Mouse (Mus musculus): ENCODE measurements around the gene Mbnl2. TPM values are rescaled to one million over a fixed set of nuclear protein-coding genes. Genes with fewer than 3 reads are reported as not detected.

The Mbnl2 gene
- polyA plus RNA-seq, 1 experiment, result 64.4 TPM

GRCm38 (mm10) chr14:120261606-120262005 is 13.9 kb upstream of the Mbnl2 start:
- Histone ChIP-seq H3K36me3 (ENCODE audit: control insufficient read depth, insufficient read depth, low read length) (no peaks in the 10 kb centered on the region), H3K4me1 (replicated peaks; ENCODE audit: control insufficient read depth, insufficient read depth, low read length) (no peaks in the 10 kb centered on the region), H3K27ac (ENCODE audit: control insufficient read depth, insufficient read depth, low read length) (no peak overlapping the region), H3K4me3 (ENCODE audit: control insufficient read depth, insufficient read depth, low read length) (no peak overlapping the region), H3K27me3 (ENCODE audit: control insufficient read depth, insufficient read depth, low read length) (no peaks in the 10 kb centered on the region)
- DNase-seq, result no peak
- no peak for TF ChIP-seq CTCF (IDR thresholded peaks at IDR 0.05; ENCODE audit: borderline replicate concordance, control insufficient read depth, extremely low read depth, insufficient read depth, low read length, poor library complexity)
- TF ChIP-seq POLR2A (IDR thresholded peaks at IDR 0.05; ENCODE audit: control insufficient read depth, extremely low read depth, insufficient read depth, low read length, poor library complexity), result no peak
- 89% methylated on average over 11 of the region's 11 CpGs for WGBS

- no peak overlapping the region for H3K27ac ChIP-seq (ENCODE audit: control insufficient read depth, insufficient read depth, low read length)
- no peaks in the 10 kb centered on the region for H3K4me1 ChIP-seq (replicated peaks; ENCODE audit: control insufficient read depth, insufficient read depth, low read length)
- H3K27me3 ChIP-seq (ENCODE audit: control insufficient read depth, insufficient read depth, low read length), result no peaks in the 10 kb centered on the region
- no peaks in the 10 kb centered on the region for H3K36me3 ChIP-seq (ENCODE audit: control insufficient read depth, insufficient read depth, low read length)
- no peak for DNase-seq
- WGBS, result 89% methylated on average over 14 of the region's 14 CpGs
- H3K4me3 ChIP-seq (ENCODE audit: control insufficient read depth, insufficient read depth, low read length), result no peak overlapping the region
- TF ChIP-seq POLR2A (IDR thresholded peaks at IDR 0.05; ENCODE audit: control insufficient read depth, extremely low read depth, insufficient read depth, low read length, poor library complexity) (no peak), CTCF (IDR thresholded peaks at IDR 0.05; ENCODE audit: borderline replicate concordance, control insufficient read depth, extremely low read depth, insufficient read depth, low read length, poor library complexity) (no peak)
Observed at GRCm38 (mm10) chr14:120262660-120263379, 12.6 kb upstream of the Mbnl2 start.

DNA sequence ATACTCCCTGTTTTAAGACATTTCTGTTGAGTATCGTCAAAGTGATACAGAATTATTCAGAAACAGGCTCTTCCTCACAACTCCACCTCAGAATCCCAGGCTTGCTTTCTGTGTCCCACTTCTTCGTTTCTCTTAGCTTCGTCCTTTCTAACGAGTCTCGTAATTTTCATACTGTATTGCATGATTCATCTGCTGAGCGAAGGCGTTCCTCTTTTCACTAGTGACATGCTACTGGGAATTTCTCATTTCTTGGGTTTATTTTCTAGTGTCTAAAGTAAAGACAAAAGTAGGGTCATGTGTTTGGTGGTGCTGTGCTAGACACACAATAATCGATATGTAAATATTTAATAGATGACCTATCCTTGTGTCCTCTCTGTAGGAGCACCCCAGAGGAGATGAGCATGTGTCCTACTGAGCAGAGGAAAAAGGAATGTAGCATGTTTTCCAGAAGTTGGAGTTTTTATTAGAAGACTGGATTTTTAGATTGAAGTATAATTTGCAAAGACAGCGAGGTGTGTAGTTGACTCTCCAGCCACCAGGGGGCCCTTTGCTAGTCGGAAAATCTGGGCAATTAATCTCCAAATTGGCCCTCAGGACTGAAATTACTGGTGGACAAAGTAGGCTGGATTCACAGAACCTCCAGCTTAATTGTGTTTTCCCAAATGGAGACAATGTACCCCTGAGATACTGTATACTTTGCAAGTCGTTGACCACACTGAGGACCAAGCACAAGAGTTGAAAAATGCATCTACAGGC is 11.9 kb upstream of the Mbnl2 start:
- peak; percentile 40 for DNase-seq
- no peak for TF ChIP-seq POLR2A (IDR thresholded peaks at IDR 0.05; ENCODE audit: control insufficient read depth, extremely low read depth, insufficient read depth, low read length, poor library complexity)
- TF ChIP-seq CTCF (IDR thresholded peaks at IDR 0.05; ENCODE audit: borderline replicate concordance, control insufficient read depth, extremely low read depth, insufficient read depth, low read length, poor library complexity), result no peak
- no peaks in the 10 kb centered on the region for H3K27me3 ChIP-seq (ENCODE audit: control insufficient read depth, insufficient read depth, low read length)
- 77% methylated on average over 11 of the region's 11 CpGs for WGBS
- H3K4me3 ChIP-seq (ENCODE audit: control insufficient read depth, insufficient read depth, low read length), result no peak overlapping the region
- no peak overlapping the region for H3K27ac ChIP-seq (ENCODE audit: control insufficient read depth, insufficient read depth, low read length)
- no peaks in the 10 kb centered on the region for H3K36me3 ChIP-seq (ENCODE audit: control insufficient read depth, insufficient read depth, low read length)
- H3K4me1 ChIP-seq (replicated peaks; ENCODE audit: control insufficient read depth, insufficient read depth, low read length), result no peaks in the 10 kb centered on the region

GRCm38 (mm10) chr14:120265886-120266285 is 9.6 kb upstream of the Mbnl2 start:
- DNase-seq, result no peak

DNA sequence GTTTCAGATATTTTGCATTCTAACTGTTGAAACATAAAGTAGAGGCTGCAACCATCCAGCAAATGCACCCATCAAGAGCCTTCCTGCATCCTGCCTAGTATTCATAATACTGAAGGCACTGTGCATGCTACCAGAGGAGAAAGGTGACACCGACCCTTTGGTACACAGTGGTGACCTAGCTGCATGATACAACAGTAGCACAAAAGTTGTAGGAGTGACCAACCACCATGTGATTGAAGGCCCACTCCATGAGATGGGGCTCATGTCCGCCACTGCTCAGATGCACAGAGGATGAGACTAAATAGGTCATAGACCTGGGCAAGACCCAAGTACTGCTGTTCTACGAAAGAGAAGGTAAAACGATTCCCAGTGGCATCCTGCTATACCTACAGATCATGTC is 8.3 kb upstream of the Mbnl2 start:
- no peaks in the 10 kb centered on the region for H3K27me3 ChIP-seq (ENCODE audit: control insufficient read depth, insufficient read depth, low read length)
- WGBS, result 97% methylated on average over 4 of the region's 4 CpGs
- no peak overlapping the region for H3K4me3 ChIP-seq (ENCODE audit: control insufficient read depth, insufficient read depth, low read length)
- no peak for DNase-seq
- H3K36me3 ChIP-seq (ENCODE audit: control insufficient read depth, insufficient read depth, low read length), result no peaks in the 10 kb centered on the region
- TF ChIP-seq CTCF (IDR thresholded peaks at IDR 0.05; ENCODE audit: borderline replicate concordance, control insufficient read depth, extremely low read depth, insufficient read depth, low read length, poor library complexity) (no peak), POLR2A (IDR thresholded peaks at IDR 0.05; ENCODE audit: control insufficient read depth, extremely low read depth, insufficient read depth, low read length, poor library complexity) (no peak)
- no peaks in the 10 kb centered on the region for H3K4me1 ChIP-seq (replicated peaks; ENCODE audit: control insufficient read depth, insufficient read depth, low read length)
- no peak overlapping the region for H3K27ac ChIP-seq (ENCODE audit: control insufficient read depth, insufficient read depth, low read length)

More at GRCm38 (mm10) chr14:120265886-120266285, 9.6 kb upstream of the Mbnl2 start:
- Histone ChIP-seq H3K27ac (ENCODE audit: control insufficient read depth, insufficient read depth, low read length) (no peak overlapping the region), H3K4me3 (ENCODE audit: control insufficient read depth, insufficient read depth, low read length) (no peak overlapping the region), H3K36me3 (ENCODE audit: control insufficient read depth, insufficient read depth, low read length) (no peaks in the 10 kb centered on the region), H3K27me3 (ENCODE audit: control insufficient read depth, insufficient read depth, low read length) (no peaks in the 10 kb centered on the region), H3K4me1 (replicated peaks; ENCODE audit: control insufficient read depth, insufficient read depth, low read length) (no peaks in the 10 kb centered on the region)
- TF ChIP-seq CTCF (IDR thresholded peaks at IDR 0.05; ENCODE audit: borderline replicate concordance, control insufficient read depth, extremely low read depth, insufficient read depth, low read length, poor library complexity) (no peak), POLR2A (IDR thresholded peaks at IDR 0.05; ENCODE audit: control insufficient read depth, extremely low read depth, insufficient read depth, low read length, poor library complexity) (no peak)

- WGBS, result 23% methylated on average over 3 of the region's 3 CpGs
- no peaks in the 10 kb centered on the region for H3K36me3 ChIP-seq (ENCODE audit: control insufficient read depth, insufficient read depth, low read length)
- DNase-seq, result no peak
Observed at GRCm38 (mm10) chr14:120270031-120270430, 5.4 kb upstream of the Mbnl2 start.

More at GRCm38 (mm10) chr14:120270031-120270430, 5.4 kb upstream of the Mbnl2 start:
- Histone ChIP-seq H3K4me1 (replicated peaks; ENCODE audit: control insufficient read depth, insufficient read depth, low read length) (no peaks in the 10 kb centered on the region), H3K27me3 (ENCODE audit: control insufficient read depth, insufficient read depth, low read length) (no peaks in the 10 kb centered on the region), H3K4me3 (ENCODE audit: control insufficient read depth, insufficient read depth, low read length) (no peak overlapping the region), H3K27ac (ENCODE audit: control insufficient read depth, insufficient read depth, low read length) (no peak overlapping the region)
- TF ChIP-seq POLR2A (IDR thresholded peaks at IDR 0.05; ENCODE audit: control insufficient read depth, extremely low read depth, insufficient read depth, low read length, poor library complexity) (no peak), CTCF (IDR thresholded peaks at IDR 0.05; ENCODE audit: borderline replicate concordance, control insufficient read depth, extremely low read depth, insufficient read depth, low read length, poor library complexity) (no peak)

Measured in thymus, adult 2 months (tissue).